Mouse (Mus musculus) cerebellum, adult (tissue): Measurements from ENCODE around the gene Miox.

Experiments used
- ATAC-seq: cut with Nextera tagmentation; 2 replicates; pipeline ENCODE4 v1.9.2; 2017; ENCODE audit warnings: mild to moderate bottlenecking, moderate library complexity, mixed read lengths; ENCODE audit not compliant: insufficient number of reproducible peaks, low FRiP score, low TSS enrichment

Gene Miox

DNA sequence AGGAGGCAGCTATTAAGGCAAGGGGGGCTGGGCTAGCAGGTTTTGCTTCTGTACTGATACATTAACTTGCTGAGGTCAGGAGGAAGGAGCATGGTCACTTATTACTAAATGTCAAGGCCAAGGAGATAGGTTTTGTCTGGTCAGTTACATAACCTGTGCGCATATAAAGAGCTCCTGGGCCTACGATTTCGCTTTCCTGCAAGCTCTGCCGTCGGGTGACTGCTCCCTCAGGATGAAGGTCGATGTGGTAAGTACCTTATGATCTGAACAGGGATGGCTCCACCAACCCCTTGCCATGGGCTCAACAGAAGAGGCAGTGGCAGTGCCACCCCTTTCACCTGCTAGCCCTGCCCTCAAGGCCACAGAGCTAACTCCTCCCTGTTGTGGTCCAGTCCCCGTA lies at the start of gene Miox:
Miox (plus strand) TSS at position 128 of the 400 bp plus-strand sequence.
- no peak for ATAC-seq

GRCm38 (mm10) chr15:89285004-89285403 lies 49.2 kb upstream of the Miox start:
- no peak for ATAC-seq

DNA sequence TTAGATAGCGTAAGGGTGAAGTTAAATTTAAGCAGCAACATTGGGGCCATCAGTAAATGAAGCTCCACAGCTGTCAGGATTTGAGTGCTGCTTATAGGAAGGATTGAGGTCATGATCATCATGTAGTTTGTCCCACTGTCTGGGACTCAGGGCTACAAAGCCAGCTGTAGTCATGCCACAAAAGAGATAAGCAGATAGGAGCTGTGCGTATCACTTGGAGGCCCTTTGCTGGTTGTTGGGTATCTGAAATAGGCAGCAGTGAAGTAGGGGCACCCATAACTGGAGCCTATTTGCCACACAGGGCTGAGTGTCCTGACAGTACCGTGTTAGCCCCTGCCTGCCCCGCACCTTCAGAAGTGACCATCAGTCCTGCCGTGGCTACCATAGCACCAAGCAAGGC lies 48.7 kb upstream of the Miox start:
- ATAC-seq, result no peak

GRCm38 (mm10) chr15:89286114-89286513 lies 48.1 kb upstream of the Miox start:
- ATAC-seq, result no peak

- no peak for ATAC-seq
Measured at GRCm38 (mm10) chr15:89286582-89286981, 47.6 kb upstream of the Miox start.

- no peak for ATAC-seq
Measured at GRCm38 (mm10) chr15:89288227-89288767, 45.9 kb upstream of the Miox start.

GRCm38 (mm10) chr15:89289455-89289854 lies 44.7 kb upstream of the Miox start:
- ATAC-seq, result no peak

GRCm38 (mm10) chr15:89291521-89291920 lies 42.7 kb upstream of the Miox start:
- ATAC-seq, result no peak

DNA sequence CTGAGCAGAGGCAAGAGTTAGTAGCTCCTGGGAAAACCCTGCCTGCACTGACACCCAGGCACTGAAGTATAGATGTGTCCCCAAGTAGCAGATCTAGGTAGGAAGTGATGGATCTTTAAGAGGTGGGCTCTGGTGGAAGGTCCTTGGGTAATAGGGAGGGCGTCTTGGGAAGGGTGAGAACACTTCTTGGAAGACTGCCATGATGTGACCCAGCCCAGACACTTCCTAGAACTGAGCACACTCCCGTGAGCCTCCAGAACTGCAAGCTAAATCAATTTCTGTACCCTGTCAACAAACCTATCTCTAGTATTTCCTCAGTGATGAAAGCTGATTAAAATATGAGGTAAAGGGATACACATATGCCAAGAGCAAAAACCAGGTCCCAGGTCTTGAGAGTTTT lies 41.4 kb upstream of the Miox start:
- ATAC-seq, result no peak

GRCm38 (mm10) chr15:89293778-89294177 lies 40.4 kb upstream of the Miox start:
- no peak for ATAC-seq

DNA sequence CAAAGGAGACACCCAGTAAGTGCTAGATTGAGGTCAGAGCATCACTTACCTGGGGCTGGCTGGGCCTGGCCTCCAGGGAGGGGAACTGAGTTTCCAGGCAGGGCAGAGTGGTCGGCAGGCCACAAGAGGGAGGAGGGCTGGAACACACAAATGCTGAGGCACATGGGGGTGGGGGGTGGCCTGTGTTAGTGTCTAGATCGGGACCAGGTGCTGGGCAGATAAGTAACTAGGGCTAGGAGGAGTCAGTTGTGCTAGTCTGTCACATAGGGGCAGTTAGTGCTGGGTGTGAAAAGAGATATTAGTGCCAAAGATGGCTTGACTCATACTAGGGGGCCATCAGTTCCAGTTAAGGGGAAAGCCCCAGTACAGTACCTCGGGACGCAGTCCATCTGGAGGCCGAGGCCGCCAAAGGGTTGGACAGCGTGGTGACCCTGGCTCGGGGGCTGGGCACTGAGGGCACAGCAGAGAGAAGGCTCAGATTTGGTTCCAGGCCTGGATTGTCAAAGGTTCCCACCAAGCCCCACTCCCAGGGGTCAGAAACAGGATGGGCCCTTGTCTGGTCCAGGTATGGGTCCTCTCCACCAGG lies 38.5 kb upstream of the Miox start:
- ATAC-seq, result no peak

DNA sequence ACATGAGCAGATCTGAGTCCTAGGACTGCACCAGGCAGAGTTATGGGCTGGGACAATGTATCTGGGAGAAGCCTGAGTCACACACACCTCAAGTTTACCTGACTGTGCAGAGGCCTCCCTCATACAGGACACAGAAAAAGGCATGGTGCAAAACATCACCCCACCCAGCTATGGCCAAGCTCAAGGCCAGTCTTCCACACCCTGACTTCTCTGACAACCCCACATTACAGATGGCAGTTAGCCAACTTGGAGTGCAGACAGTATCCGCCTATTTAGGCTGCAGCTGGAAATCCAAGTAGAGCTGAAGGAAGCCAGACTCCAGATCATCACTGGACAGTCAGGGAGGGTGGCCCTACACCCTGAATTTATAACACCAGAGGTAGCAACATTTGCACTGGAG lies 37.7 kb upstream of the Miox start:
- ATAC-seq, result no peak

- ATAC-seq, result no peak
Measured at GRCm38 (mm10) chr15:89297695-89298094, 36.5 kb upstream of the Miox start.

- ATAC-seq, result no peak
Measured at GRCm38 (mm10) chr15:89300180-89300579, 34.0 kb upstream of the Miox start.

GRCm38 (mm10) chr15:89300600-89300999 lies 33.6 kb upstream of the Miox start:
- ATAC-seq, result no peak

- ATAC-seq, result no peak
Measured at GRCm38 (mm10) chr15:89305966-89306365, 28.2 kb upstream of the Miox start.

GRCm38 (mm10) chr15:89307461-89307860 lies 26.7 kb upstream of the Miox start:
- no peak for ATAC-seq

DNA sequence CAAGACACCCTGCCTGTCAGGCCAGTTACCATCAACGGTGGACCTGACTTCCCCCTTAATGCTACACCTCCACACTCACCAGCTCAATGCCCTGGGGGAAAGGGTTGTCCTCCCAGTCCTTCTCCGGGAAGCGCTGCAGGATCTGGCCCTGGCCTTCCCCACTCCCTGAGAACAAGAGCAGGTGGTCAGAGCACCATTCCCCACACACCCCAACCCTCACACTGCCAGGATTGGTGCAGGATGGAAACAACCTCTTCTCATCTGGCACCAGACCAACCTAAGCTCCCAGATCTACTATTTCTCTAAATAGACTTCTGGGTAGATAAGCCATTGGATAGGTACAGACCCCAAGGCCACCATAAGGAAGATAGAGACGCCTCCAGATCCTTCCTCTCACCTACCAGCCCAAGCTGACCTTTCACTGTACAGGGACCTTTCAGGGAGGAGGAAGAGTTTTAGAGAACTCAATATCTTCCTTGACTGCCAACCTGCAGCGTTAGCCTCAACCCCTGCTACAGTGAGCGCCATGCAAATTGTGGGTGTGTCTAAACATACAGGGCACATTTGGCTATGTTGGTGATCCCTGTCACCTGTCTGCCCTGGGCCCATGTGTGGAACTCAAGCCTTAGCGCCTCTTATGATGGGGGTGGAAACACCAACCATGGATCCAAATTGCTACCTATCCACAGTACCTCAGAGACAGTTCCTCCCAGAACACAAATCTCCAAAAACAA lies 25.6 kb upstream of the Miox start:
- no peak for ATAC-seq

GRCm38 (mm10) chr15:89309962-89310498 lies 24.2 kb upstream of the Miox start:
- ATAC-seq, result no peak

- no peak for ATAC-seq
Measured at GRCm38 (mm10) chr15:89313359-89313758, 20.8 kb upstream of the Miox start.

- ATAC-seq, result no peak
Measured at GRCm38 (mm10) chr15:89314107-89314506, 20.1 kb upstream of the Miox start.
